Mouse (Mus musculus) inflammation-experienced regulatory T-cells, adult 6 months (primary cell): ENCODE results near the gene Mfng. TPM values are rescaled to one million over a fixed set of nuclear protein-coding genes. Genes with fewer than 3 reads are reported as not detected.

ENCODE experiments used
- ATAC-seq: one replicate; pipeline ENCODE4 v1.8.0; 2017
- polyA plus RNA-seq, 3 experiments: library from polyadenylated mRNA; unstranded; fragments of 100-300 nt; shearing (Covaris generic); gene quantifications; one replicate each; pipeline ENCODE4 v1.2.1; 2017

The Mfng gene
- polyA plus RNA-seq, 3 experiments from 2014 or later, result 45.8 to 70.7 (median 62.8) TPM

DNA sequence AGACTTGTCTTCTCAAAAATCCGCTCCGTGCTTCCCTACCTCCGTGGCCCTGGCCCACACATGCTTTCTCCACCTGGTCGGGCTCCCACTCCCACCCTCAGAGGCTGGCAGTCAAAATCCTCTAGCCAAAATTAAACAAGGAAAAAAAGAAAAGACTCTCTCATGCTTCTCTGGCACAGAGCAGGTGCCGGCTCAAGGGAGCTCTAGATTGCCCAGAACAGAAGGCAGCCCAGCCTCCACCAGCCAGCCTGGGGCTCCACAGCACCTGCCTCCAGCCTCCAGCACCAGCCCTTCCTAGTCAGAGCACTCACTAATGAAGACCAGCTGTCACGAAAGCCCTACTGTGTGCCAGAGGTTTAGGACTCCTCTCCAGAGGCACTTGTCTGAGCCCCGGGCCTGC lies 59.5 kb downstream of the Mfng start:
- no peak for ATAC-seq

DNA sequence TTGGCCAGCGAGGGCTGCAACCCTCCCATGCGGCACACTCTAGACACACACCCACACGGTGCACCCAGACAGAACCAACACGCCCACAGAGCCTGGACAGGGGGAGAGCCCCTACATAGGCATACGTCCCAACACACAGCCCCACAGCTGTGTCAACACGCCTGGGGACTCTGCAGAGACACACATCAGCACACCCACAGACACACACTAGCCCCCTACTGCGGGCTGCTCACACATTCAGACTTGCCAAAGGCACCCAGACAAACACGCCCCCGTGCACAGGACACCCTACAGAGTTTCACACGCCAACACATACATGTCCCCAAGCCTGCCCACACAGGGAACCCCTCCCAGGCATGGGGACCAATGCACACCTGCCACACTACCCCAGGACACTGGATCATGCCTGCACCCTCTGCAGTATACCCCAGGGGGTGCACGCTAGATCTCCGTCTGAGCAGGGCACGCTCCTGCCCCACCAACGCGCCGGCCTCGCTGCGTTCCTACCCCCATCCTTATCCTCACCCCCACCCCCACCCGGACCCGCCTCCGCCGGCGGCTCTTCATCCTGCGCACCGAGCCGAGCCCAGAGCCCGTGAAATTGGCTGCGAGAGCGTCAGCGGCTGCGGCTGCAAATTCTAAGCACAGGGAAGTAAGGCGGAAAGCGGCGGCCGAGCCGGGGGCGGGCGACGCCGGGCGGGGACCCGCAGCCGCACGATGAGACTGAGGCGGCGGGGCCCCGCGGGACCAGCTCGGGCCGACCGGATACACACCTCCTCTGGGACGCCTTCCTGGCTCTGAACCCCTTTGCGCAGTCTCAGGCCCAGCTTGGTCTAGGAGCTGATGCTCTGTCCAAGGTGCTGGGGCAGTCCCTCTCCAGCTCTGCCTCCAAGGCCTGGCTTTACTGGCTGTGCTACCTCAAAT lies 60.7 kb downstream of the Mfng start:
- ATAC-seq, result peak; percentile 72

DNA sequence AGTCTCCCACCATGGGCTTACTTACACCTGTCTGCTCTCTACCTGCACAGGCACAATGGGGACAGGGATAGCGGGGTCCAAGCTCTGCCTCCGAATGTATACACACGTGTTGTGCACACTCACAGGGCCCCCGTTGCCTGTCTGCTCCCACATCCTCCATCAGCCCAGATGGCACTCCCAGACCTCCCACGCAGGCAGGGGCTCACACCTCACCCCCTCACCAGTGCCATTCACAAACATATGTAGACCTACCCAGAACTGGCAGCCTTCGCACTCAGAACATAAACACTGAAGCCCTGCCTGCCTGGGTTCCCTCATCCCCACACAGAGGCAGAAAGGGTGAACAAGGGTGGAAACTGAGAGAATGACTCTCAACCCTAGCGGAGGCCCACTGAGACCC lies 61.3 kb downstream of the Mfng start:
- no peak for ATAC-seq

DNA sequence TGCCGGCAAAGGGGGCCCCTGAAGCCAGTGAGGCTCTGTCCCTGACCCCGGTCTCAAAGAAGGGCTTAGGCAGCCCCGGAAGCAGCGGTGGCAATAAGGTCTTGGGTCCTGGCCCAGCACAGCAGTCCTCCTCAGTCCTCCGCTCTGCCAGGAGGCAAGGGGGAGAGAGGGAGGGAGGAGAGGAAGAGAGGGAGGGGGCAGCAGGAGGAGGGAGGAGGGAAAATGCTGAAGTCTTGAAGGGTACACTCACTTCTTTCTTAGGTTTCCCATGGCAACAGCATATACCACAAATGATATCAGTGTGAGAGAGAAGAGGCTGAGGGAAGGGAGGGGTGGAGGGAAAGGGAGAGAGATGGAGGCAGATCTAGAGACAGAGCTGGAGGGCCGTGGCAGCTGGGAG lies 62.6 kb downstream of the Mfng start:
- ATAC-seq, result no peak

- ATAC-seq, result no peak
Observed at GRCm38 (mm10) chr15:78709767-78710166, 63.5 kb downstream of the Mfng start.

- ATAC-seq, result no peak
Observed at GRCm38 (mm10) chr15:78706630-78707029, 66.6 kb downstream of the Mfng start.

Other genes with a start within 250 kb of the Mfng start
- gene C1qtnf6, start 242.1 kb downstream of the Mfng start, polyA plus RNA-seq, result 10 to 100 TPM in 1 of 3 experiments, 1 to 10 TPM in 2; 7.7 to 24.3 (median 8.0) TPM
- gene Sstr3, start 228.8 kb downstream of the Mfng start, polyA plus RNA-seq, result under 1 TPM in 1 of 3 experiments, not detected in 2; 0.17 TPM
- 1,000 to 10,000 TPM; 2,973 to 4,396 (median 4,109) TPM for gene Rac2, start 200.7 kb downstream of the Mfng start, polyA plus RNA-seq
- gene Cyth4, start 176.4 kb downstream of the Mfng start, polyA plus RNA-seq, result 100 to 1,000 TPM; 236 to 339 (median 298) TPM
- under 1 TPM in 1 of 3 experiments, not detected in 2; 0.05 TPM for gene Elfn2, start 54.7 kb downstream of the Mfng start, polyA plus RNA-seq
- under 1 TPM; 0.15 to 0.26 (median 0.19) TPM for gene Card10, start 29.6 kb upstream of the Mfng start, polyA plus RNA-seq
- not detected for gene Cdc42ep1, start 69.1 kb upstream of the Mfng start, polyA plus RNA-seq
- gene Lgals2, start 82.1 kb upstream of the Mfng start, polyA plus RNA-seq, result not detected
- gene Gga1, start 103.7 kb upstream of the Mfng start, polyA plus RNA-seq, result 10 to 100 TPM; 11.9 to 22.5 (median 16.1) TPM
- not detected for gene Gm49510, start 126.2 kb upstream of the Mfng start, polyA plus RNA-seq
- gene Sh3bp1, start 126.3 kb upstream of the Mfng start, polyA plus RNA-seq, result 10 to 100 TPM; 49.5 to 72.6 (median 52.6) TPM
- gene Pdxp, start 140.4 kb upstream of the Mfng start, polyA plus RNA-seq, result 1 to 10 TPM in 2 of 3 experiments, under 1 TPM in 1; 0.94 to 3.8 (median 3.3) TPM
- 1,000 to 10,000 TPM in 1 of 3 experiments, 100 to 1,000 TPM in 2; 309 to 2,729 (median 443) TPM for gene Lgals1, start 153.2 kb upstream of the Mfng start, polyA plus RNA-seq
- gene Nol12, start 161.5 kb upstream of the Mfng start, polyA plus RNA-seq, result 10 to 100 TPM; 38.8 to 53.8 (median 51.1) TPM
- 10 to 100 TPM; 14.8 to 27.1 (median 20.3) TPM for gene Triobp, start 174.2 kb upstream of the Mfng start, polyA plus RNA-seq